Comparison of ENCODE assay signal across 28 mouse cellular contexts in the genomic region with DNA sequence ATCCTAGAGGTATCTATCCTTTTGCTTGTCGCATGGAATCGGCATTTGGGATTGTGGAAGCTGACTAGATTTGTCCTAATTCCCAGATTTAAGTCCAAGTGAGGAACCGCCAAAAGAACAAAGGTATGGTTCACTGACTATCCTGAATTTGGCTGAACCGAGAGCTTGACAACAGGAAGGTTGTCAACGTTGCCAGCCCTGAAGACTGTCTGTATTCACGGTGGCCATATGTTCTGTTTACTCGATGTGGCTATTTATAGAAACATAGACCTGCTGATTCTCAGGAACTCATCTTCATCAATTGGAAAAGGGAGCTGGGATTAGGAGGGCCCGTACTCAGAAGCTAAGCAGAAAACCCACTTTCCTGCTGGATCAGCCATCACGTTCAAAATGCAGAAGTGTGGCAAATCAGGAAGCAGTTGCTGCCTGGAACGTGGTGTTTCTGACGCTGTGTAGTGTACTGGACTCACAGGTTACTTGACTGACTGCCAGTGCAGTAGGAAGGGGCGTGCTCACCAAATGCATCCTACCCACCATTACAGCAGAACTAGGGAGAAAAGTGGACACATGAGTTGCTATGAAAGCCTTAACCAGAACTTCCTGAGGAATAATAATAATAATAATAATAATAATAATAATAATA.
DNase-seq lines count a peak whose midpoint lies in the region; ATAC-seq and TF ChIP-seq lines count a peak whose summit lies in the region.
"Had no signal": no experiment of that assay in that cellular context is flagged by ENCODE, and none has a peak within 500 bp of the region (broad histone marks: within the 10 kb centered on the region; RNA-seq: fewer than 3 reads in every experiment).

No protein-coding gene starts in this region.

- H3K9ac ChIP-seq in MEL (ENCODE audit: control insufficient read depth, low read depth, low read length, poor library complexity, severe bottlenecking) = no peak overlapping the region
- H3K9ac ChIP-seq in heart, adult 2 months (ENCODE audit: low read depth, low read length) = no peak overlapping the region
- H3K9ac ChIP-seq: embryonic facial prominence, embryonic 15.5 days; forebrain, embryonic 15.5 days; liver, embryonic 15.5 days; lung, embryonic 15.5 days; midbrain, embryonic 12.5 days; neural tube, embryonic 12.5 days had no signal

- H3K36me3 ChIP-seq in MEL (ENCODE audit: control insufficient read depth in 1 of 2, insufficient read depth in 2 of 2, low read length in 2 of 2) = no peaks in the 10 kb centered on the region
- no peaks in the 10 kb centered on the region for H3K36me3 ChIP-seq in heart, adult 2 months (ENCODE audit: control insufficient read depth, insufficient read depth, low read length)
- H3K36me3 ChIP-seq: embryonic facial prominence, embryonic 15.5 days; forebrain, embryonic 15.5 days; hindbrain, embryonic 10.5 days; limb, embryonic 10.5 days; liver, embryonic 15.5 days; lung, embryonic 15.5 days; midbrain, embryonic 12.5 days; neural tube, embryonic 12.5 days had no signal

- no peak overlapping the region for H3K4me3 ChIP-seq in MEL (ENCODE audit: control insufficient read depth in 1 of 2, insufficient read depth in 1 of 2, low read depth in 2 of 2, low read length in 2 of 2)
- no peak overlapping the region for H3K4me3 ChIP-seq in heart, adult 2 months
- H3K4me3 ChIP-seq: embryonic facial prominence, embryonic 15.5 days; forebrain, embryonic 15.5 days; hindbrain, embryonic 10.5 days; limb, embryonic 10.5 days; liver, embryonic 15.5 days; lung, embryonic 15.5 days; midbrain, embryonic 12.5 days; neural tube, embryonic 12.5 days had no signal

- TF ChIP-seq CTCF in MEL (IDR thresholded peaks at IDR 0.05 in 2 of 3, conservative IDR thresholded peaks at IDR 0.05 in 1 of 3; ENCODE audit: control insufficient read depth in 1 of 3, insufficient read depth in 1 of 3, low read depth in 2 of 3, low read length in 3 of 3, poor library complexity in 1 of 3, severe bottlenecking in 1 of 3) = no peak
- no peak for TF ChIP-seq CTCF in heart, adult 2 months (IDR thresholded peaks at IDR 0.05)

- ATAC-seq in megakaryocyte progenitor cell, adult 5-6 weeks (replicated peaks; ENCODE audit: poor library complexity) = peak; percentile 73
- ATAC-seq: activated CD4-positive, CD25-positive, alpha-beta regulatory T cell, adult 4 months; forebrain, embryonic 15.5 days; hindbrain, postnatal 0 days; intestine, embryonic 16.5 days had no signal

- TF ChIP-seq POLR2A in MEL (IDR thresholded peaks at IDR 0.05; ENCODE audit: control insufficient read depth in 1 of 2, insufficient read depth in 1 of 2, low read depth in 1 of 2, low read length in 2 of 2, poor library complexity in 1 of 2) = no peak
- no peak for TF ChIP-seq POLR2A in heart, adult 2 months (IDR thresholded peaks at IDR 0.05; ENCODE audit: insufficient read depth, low read depth, low read length)

- no peak overlapping the region for H3K27ac ChIP-seq in MEL (ENCODE audit: control insufficient read depth, low read depth, low read length)
- no peak overlapping the region for H3K27ac ChIP-seq in heart, adult 2 months
- H3K27ac ChIP-seq: embryonic facial prominence, embryonic 15.5 days; forebrain, embryonic 15.5 days; hindbrain, embryonic 10.5 days; hindbrain, postnatal 0 days; limb, embryonic 10.5 days; liver, embryonic 15.5 days; lung, embryonic 15.5 days; macrophage; midbrain, embryonic 12.5 days; neural tube, embryonic 12.5 days had no signal

- H3K9me3 ChIP-seq in MEL (replicated peaks; ENCODE audit: insufficient read depth, low read length) = no peaks in the 10 kb centered on the region
- H3K9me3 ChIP-seq: embryonic facial prominence, embryonic 15.5 days; forebrain, embryonic 15.5 days; G1E; hindbrain, embryonic 10.5 days; limb, embryonic 10.5 days; liver, embryonic 15.5 days; lung, embryonic 15.5 days; midbrain, embryonic 12.5 days; neural tube, embryonic 12.5 days had no signal

- DNase-seq in MEL (ENCODE audit: low read depth, low spot score) (peak; percentile 34), adipocyte (ENCODE audit: low spot score) (no peak)
- peak; percentile 26 to 28 for DNase-seq in cerebellum, adult 18-20 months
- DNase-seq in cerebellum, postnatal 14 days = peak; percentile 29 to 60
- no peak for DNase-seq in heart, adult 2 months
- no peak for DNase-seq in ovary, postnatal 36 days (ENCODE audit: low spot score)
- DNase-seq: adrenal gland, postnatal 14 days; B cell, adult 2 months; kidney, adult 9 months; kidney, postnatal 14 days; liver; retina, postnatal 1 day; thymus, postnatal 36 days had no signal

- no peak for TF ChIP-seq EP300 in MEL (IDR thresholded peaks at IDR 0.05; ENCODE audit: low read depth in 1 of 2, low read length in 2 of 2)
- no peak for TF ChIP-seq EP300 in heart, adult 2 months (IDR thresholded peaks at IDR 0.05; ENCODE audit: insufficient read depth, low read depth, low read length)

- no peaks in the 10 kb centered on the region for H3K27me3 ChIP-seq in MEL (ENCODE audit: control insufficient read depth in 1 of 2, insufficient read depth in 2 of 2, low read length in 2 of 2)
- H3K27me3 ChIP-seq in heart, adult 2 months (ENCODE audit: control insufficient read depth, insufficient read depth, low read length) = no peaks in the 10 kb centered on the region
- H3K27me3 ChIP-seq: CH12.LX; embryonic facial prominence, embryonic 15.5 days; forebrain, embryonic 15.5 days; liver, embryonic 15.5 days; lung, embryonic 15.5 days; midbrain, embryonic 12.5 days; neural tube, embryonic 12.5 days had no signal

- TF ChIP-seq RAD21 in MEL (IDR thresholded peaks at IDR 0.05; ENCODE audit: low read depth, low read length) = no peak

- intact Hi-C loops in heart, adult 2 months (cut with DNase I) = no loop called here

- peaks cover 3 to 4% of the 10 kb centered on the region in 2 experiments; a peak in 1 of 4 replicates for H3K4me1 ChIP-seq in MEL (ENCODE audit: control insufficient read depth in 1 of 2, insufficient read depth in 2 of 2, low read length in 2 of 2)
- H3K4me1 ChIP-seq in heart, adult 2 months (ENCODE audit: control insufficient read depth, insufficient read depth, low read length) = peaks cover 4% of the 10 kb centered on the region
- H3K4me1 ChIP-seq: embryonic facial prominence, embryonic 15.5 days; forebrain, embryonic 15.5 days; hindbrain, embryonic 10.5 days; liver, embryonic 15.5 days; lung, embryonic 15.5 days; midbrain, embryonic 12.5 days; neural tube, embryonic 12.5 days had no signal

- WGBS in heart, adult 2 months = 72% methylated on average over 12 of the region's 12 CpGs

- no peaks in the 10 kb centered on the region for H3K79me2 ChIP-seq in MEL (ENCODE audit: control insufficient read depth, insufficient read depth, low read length, poor library complexity)
- no peaks in the 10 kb centered on the region for H3K79me2 ChIP-seq in heart, adult 2 months (replicated peaks; ENCODE audit: control insufficient read depth, insufficient read depth, low read length)

TF ChIP-seq in MEL, 35 proteins besides CTCF, POLR2A, EP300 and RAD21:
- no peak for TF ChIP-seq TCF12 (IDR thresholded peaks at IDR 0.05; ENCODE audit: low read depth, low read length)
- no peak for TF ChIP-seq ZNF384 (IDR thresholded peaks at IDR 0.05; ENCODE audit: low read depth, low read length)
- no peak for TF ChIP-seq TAL1 (IDR thresholded peaks at IDR 0.05; ENCODE audit: low read length)
- no peak for TF ChIP-seq SMC3 (IDR thresholded peaks at IDR 0.05; ENCODE audit: low read depth, low read length)
- TF ChIP-seq MEF2A (IDR thresholded peaks at IDR 0.05; ENCODE audit: extremely low read depth, insufficient replicate concordance, low read depth, low read length, poor library complexity, severe bottlenecking) = no peak
- TF ChIP-seq USF1 (IDR thresholded peaks at IDR 0.05; ENCODE audit: low read depth, low read length) = no peak
- no peak for TF ChIP-seq NELFE (IDR thresholded peaks at IDR 0.05; ENCODE audit: low read depth, low read length)
- TF ChIP-seq MYB (IDR thresholded peaks at IDR 0.05; ENCODE audit: low read depth, low read length) = no peak
- no peak for TF ChIP-seq MAZ (IDR thresholded peaks at IDR 0.05; ENCODE audit: low read depth, low read length)
- TF ChIP-seq CHD1 (IDR thresholded peaks at IDR 0.05; ENCODE audit: low read depth, low read length) = no peak
- no peak for TF ChIP-seq ZMIZ1 (IDR thresholded peaks at IDR 0.05; ENCODE audit: low read depth, low read length)
- TF ChIP-seq TBP (IDR thresholded peaks at IDR 0.05; ENCODE audit: low read depth, low read length) = no peak
- no peak for TF ChIP-seq BHLHE40 (IDR thresholded peaks at IDR 0.05; ENCODE audit: borderline replicate concordance, low read depth, low read length)
- TF ChIP-seq UBTF (IDR thresholded peaks at IDR 0.05; ENCODE audit: borderline replicate concordance, insufficient read depth, low read depth, low read length) = no peak
- no peak for TF ChIP-seq ZKSCAN1 (IDR thresholded peaks at IDR 0.05; ENCODE audit: low read depth, low read length)

Comparison
In these comparisons a context has a peak if more than half of its experiments do, and no peak if none do; other contexts are left out.
1. DNase-seq: peak in MEL (single experiment), cerebellum, adult 18-20 months (2 of 2) and cerebellum, postnatal 14 days (2 of 2); none in heart, adult 2 months (0 of 2), adipocyte (single experiment) and ovary, postnatal 36 days (single experiment).